Mouse (Mus musculus): ENCODE measurements around the gene Pdrg1.

Pdrg1 gene

DNA sequence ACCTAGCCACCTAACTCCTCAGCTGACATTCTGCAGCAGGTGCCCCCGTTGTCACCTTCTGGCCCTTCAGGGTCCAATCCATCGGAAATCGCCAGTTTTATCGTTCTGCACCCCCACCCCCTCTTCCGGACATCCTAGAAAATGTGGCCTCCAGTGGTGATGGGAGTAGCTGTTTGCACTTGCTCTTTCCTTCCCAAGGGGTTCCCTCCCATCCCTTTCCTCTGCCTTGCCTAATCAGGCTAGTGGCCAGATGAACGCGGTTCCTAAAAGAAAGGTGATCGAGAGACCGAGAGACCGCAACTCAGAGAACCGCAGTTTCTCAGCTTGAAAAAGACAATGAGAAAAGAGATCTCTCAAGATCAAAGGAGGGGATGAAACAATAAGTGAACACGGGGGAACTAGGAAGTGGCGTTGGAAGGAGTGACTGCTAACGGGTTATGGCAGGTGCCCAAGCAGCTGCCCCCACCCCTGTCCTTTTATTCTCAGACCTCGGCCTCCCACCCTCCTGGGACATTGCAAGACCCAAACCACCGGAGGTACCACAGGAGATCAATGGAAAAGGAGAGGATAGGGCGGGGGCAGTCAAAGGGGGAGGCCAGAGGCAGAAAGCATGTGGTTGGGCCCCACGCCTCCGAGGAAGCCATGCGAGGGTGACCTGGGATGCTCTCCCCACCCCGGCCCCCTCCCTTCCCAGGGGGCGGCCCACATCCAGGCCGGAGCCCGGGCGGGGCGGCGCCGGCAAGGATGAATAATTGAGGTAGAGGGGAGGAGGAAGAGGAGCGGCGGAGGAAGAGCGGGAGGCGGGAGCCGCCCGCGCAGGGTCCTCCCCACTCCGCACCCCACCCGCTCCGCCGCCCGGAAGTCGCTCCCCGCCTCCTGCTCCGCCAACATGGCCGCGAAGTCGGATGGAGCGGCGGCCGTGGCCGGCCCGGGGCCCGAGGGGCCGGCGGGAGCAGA lies 16.2 kb upstream of the Pdrg1 start, which contains the start of gene Xkr7:
Gene Xkr7 (plus strand): TSS at position 727 of the 957 bp plus-strand sequence.
- in situ Hi-C loops (cut with MboI, MseI), result no loop called here

DNA sequence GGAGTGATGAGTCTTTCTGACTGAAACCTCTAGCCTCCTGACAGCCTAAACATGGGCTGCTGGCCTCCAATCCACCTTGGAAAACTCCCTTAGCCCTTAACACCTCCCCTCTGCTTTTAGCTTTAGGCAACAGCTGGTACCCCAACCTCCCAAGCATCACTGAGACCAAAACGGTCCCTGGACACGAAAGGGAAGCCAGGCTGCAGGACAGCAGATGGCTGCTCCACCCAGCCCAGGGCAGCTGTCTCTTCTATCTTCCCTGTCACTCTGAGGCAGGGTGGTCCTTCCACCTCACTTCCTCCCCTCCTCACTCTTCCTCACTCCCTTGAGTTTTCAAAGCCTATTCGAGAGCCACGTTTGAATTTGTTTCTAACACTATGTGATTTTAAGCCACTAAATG lies 15.2 kb upstream of the Pdrg1 start:
- in situ Hi-C loops (cut with MboI, MseI), result no loop called here

DNA sequence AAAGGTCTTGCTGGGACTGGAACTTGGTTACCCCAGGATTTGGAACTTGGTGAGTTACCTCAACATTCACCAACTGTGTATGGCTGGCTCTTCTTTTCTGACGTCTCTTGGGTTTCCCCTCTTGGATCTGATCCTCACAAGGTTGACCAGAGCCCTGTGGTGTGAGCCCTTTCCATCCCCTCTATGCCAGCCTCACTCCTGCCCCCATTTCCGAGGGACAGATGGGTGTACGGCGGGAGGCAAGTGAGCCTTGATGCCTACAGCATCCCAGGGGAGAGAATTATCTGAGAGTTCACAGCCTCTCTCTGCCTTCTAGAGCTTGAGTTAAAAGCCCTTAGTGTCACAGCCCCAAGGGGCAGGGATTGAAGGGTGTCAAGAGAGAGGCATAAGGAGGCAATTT lies 12.3 kb upstream of the Pdrg1 start:
- in situ Hi-C loops (cut with MboI, MseI), result no loop called here

DNA sequence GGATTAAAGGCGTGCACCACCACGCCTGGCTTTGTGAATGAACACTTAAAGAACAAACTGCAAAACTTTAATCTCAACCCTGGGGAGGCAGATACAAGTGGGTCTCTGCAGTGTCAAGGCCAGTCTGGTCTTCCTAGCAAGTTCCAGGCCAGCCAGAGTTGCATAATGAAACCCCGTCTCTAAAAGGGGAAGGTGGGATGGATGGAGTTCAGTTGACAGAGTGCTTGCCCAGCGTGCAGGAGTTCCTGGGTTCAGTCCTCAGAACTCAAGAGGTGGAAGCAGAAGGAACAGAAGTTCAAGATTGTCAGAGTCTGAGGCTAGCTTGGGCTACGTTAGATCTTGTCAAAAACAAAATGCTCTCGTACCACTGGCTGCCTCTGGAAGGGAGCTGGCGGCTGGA lies 10.8 kb upstream of the Pdrg1 start:
- in situ Hi-C loops (cut with MboI, MseI), result no loop called here

DNA sequence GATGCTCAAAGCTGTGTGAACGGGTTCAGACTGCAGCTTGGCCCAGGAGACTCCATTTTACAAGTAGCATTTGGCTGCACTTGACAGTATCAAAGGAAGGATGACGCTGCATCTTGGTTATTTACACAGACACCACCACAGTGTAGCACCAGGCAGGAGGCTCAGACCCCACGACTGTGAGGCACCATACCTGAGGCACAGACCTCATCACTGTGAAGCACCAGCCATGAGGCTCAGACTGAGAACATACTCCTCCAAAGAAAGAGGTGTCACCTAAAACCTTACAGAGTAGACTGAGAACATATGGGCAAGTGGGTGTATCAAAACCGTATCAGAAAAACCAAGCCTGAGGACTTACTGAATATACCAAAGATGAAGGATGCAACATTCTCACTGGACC lies 7.6 kb upstream of the Pdrg1 start:
- in situ Hi-C loops (cut with MboI, MseI), result no loop called here

DNA sequence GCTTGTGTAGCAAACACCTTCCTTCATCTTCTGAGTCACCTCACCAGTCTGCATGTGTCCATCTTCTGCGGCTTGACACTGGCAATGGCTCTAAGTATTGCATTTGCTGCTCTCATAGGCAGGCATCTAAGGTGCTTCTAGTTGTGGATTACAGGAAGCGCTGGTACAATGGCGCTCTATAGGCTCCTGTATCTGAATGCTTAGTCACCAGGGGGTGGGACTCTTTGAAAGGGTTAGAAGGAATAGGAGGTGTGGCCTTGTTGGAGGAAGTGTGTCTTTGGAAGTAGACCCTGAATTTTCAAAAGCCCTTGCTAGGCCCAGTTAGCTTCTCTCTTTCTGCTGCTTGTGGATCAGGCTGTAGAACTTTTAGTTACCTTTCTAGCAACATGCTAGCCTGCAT lies 5.9 kb upstream of the Pdrg1 start:
- in situ Hi-C loops (cut with MboI, MseI), result no loop called here

DNA sequence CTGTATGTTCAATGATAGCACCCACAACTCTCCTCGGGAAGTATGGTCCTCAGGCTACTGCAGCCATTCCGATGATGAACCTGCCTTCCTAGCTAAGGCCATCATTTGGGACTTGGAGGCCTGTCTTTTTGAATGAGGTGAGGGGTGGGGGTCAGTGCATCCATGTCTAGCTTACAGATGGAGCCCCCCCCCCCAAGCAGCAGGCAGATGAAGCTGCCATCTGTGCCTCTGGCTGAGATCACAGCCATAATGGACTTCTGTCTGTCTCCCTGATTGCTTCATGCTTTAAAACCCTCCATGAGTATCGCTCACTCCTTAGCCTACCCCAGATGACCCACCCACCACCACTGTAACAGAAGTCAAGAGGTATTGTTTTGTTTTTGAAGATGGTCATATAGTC lies 4.1 kb upstream of the Pdrg1 start:
- in situ Hi-C loops (cut with MboI, MseI), result no loop called here

DNA sequence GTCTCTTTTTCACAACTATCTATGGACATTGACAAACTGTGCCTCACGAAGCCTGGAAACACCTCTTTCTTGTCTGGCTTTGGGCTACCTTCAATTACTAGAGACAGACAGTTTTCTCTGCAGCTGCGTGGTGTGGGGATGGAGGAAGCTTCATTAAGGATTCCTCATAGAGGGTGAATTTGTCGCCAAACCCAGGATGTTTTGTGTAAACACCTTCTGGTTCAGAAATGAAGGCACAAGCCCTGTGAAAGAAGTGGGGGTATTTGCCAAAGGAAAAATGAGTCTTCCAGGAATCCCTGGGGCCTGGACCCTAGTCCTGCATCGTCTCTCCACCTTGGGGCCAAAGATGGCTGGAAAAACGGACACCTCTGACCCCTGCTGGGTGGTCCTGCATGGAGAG lies 1.6 kb upstream of the Pdrg1 start:
- in situ Hi-C loops (cut with MboI, MseI), result no loop called here

DNA sequence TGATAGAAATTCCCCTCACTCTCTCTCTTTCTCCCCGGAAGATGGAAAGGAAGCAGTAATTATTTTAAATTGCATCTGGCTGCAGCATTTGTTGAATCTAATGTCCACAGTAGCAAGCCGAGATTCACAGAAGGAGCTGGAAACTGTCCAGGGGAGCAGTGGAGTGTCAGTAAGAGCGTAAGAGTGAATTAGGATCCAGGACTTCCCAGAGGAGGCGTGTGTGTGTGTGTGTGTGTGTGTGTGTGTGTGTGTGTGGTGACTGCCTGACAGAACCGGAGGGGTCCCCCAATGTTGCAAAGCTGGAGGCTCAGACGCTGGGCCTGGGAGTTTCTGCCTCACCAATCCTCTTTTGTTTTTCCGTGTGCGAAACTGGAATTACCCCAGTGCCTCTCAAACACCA lies 577 bp upstream of the Pdrg1 start:
- in situ Hi-C loops (cut with MboI, MseI), result no loop called here

DNA sequence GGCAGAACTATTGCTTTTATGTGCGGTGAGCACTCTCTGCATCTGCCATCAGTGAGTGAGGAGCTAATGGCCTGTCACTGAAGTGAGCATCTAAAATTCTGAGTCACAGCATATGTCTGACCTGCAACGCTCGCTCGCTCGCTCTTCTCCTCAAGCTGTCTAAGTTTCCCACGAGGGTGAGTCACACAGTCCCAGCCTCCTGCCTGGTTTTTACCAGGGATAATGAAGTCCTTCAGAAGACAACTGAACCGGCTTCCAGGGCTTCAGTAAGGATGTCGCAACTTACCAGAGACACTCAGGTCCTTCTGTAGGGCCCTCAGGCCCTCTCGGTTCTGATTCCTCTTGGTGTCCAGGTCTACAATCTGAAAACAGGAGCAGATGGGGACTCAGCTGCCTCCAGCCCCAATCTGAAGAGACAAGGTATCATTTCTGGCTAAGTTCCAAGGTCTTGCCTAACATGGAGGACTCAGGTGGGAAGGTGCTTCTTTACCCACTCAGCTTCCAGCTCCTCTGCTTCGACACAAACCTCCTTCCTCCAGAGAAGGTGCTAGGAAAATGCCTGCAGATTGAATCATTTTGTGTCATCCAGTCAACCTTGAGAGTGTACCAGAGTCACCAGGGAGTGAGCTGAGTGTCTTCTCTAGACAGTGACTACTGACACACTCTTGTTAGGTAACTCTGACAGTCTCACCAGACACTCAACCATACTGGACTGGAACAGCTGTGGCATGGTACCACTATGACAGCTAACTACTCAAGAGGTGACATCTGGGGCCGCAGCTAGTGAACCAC lies 1.3 kb downstream of the Pdrg1 start:
- in situ Hi-C loops (cut with MboI, MseI), result no loop called here

DNA sequence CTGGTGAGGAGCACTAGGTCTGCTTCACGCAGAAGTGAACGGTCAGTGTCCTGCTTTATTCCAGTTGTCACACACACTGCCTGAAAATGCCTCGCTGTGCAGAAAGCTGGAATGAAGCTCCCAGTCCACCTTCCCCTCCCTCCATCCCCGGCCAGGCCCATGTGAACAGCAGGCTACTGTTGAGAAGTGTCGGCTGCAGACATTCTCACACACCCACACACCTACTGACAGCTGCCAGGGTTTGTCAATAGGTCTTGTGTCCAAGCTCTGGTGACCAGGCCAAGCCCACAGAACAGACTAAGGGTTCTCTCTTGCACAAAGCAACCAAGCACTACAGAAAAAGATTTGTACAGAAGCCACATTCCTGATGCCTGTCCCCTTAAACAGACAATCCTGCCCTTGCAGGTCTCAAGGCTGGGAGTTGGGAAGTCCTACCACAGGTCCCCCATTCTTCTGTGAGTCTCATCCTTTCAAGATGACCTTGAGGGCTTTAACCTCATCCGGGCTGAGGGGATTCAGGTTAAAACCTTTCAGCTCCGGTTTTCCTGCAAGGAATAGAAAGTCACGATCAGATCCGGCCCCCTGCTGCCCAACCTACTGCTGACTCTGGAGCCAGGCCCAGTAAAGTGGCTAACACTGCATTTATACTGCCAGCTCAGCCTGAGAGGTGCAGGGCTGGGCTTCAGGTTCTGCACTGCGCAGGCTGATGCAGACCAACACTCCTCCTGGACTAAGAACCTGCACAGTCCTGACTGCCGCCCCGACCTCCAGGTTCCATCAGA lies 5.8 kb downstream of the Pdrg1 start:
- in situ Hi-C loops (cut with MboI, MseI), result no loop called here

DNA sequence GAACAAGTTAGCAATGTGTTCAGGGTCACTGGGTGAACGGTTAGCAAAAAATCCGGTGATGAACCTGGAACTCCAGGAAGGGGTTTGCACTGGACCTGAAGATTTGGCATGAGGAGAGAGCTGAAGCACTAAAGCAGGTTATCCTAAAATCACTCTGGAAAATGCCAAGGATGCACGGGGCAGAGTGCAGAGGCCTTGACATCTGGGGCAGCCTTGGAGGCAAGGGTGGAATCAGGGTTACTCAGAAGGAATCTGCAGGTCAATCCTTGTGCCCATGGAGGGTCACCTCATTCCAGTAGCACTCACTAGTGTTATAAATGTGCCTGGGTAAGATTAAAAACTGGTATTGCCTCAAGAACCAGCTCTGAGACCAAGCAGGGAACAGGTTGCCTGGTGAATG lies 9.2 kb downstream of the Pdrg1 start:
- in situ Hi-C loops (cut with MboI, MseI), result no loop called here

DNA sequence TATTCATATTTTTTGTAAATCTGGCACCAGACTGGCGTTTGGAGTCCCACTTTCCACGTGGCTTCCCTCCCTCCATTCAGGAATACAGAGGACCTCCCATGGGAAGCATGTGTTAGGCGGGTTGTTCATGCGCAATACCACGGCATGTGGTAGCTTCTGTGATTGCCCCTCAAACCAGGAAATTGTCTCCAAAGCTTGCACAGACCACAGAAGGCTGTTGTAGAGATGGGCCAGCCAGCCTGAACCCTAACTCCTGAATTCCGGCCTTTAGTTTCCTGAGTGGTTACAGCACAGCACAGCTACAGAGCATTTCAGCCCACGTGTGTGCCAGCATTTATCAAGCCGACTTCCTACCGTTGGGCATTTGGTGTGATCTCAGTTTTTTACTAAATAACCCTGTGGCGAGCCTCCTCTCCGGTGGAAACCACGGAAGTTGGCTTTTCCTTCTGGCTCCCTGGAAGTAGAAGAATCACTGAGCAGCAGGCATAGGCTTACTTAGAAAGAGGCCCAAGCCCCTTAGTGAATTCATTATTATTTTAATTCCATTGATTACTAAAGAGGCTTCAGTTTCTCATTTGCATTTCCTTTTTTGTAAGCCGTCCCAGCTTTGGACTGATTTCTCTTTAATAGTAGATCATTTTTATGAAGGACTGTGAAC lies 11.4 kb downstream of the Pdrg1 start:
- in situ Hi-C loops (cut with MboI, MseI), result loop anchor here (5.0 kb wide), 1 partner anchor 92 kb away; the partner anchor contains the start of gene Mylk2

DNA sequence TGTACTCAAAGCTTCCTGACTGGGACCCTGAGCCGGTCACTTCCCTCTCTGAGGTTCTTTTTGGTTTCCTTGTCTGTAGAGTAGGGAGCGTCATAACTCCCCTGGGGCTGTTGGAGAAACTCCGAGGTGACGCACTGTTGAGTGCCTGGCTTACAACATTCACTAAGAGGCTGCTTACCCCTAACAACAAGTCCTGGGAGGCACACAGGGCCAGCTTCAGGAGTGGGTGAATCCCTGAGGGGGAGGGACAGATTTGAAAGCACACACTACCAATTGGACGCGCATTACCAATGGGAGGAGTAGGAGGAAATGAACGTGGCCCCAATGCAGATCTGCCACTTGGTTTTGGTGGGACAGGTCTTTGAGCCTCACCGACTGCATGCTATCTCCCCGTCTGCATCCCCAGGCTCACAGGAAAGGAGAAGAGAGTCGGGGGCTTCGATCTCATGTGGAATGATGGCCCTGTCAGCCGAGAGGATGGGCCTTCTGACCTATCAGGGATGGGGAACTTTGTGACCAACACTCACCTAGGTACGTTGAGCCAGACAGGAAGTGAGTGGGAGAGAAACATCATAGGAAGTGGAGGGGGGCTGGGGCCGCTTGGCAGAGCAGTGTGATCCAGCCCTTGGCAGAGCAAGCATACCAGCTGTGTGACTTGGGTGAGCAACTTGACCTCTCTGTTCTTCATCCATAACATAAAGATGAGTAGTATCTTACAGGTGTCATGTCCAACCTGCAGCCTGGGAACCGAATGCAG lies 12.6 kb downstream of the Pdrg1 start:
- in situ Hi-C loops (cut with MboI, MseI), result loop anchor here (5.0 kb wide), 1 partner anchor 90 kb away; the partner anchor contains the start of gene Mylk2

DNA sequence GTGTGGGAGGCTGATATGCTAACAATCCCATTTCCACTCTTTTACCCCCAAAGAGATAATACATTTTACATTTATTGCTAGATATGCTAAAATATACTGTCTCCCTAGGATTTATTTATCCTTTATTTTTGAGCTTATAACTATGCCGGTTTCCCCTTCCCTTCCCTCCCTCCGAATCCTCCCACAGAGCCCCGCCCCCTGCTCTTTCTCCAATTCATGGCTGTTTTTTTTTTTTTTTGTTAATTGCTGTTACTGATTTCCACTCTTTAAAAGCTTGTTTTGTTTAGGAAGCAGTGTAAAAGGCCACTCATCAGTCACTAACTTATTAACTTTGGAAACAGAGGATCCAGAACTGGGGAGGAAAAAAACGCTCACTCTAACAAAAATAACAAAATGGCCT lies 18.2 kb downstream of the Pdrg1 start:
- in situ Hi-C loops (cut with MboI, MseI), result no loop called here

DNA sequence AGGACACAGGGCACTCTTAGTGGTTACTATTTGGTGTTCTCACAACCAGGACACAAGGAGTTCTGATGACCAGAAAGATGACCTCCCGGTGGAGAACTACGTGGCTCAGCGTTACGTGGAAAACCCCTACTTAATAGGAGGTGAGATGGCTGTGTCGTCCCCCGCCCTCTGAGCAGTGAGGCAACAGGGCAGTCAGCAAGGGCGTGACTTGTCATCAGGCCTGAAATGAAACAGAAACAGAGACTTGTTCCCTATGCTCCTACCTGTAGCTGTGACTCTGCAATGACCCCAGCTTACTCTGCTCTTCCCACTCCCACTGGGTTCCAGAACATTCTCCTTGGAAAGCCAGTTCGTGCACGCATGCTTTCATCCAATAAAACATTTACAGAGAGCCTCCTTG lies 23.7 kb downstream of the Pdrg1 start:
- in situ Hi-C loops (cut with MboI, MseI), result no loop called here

DNA sequence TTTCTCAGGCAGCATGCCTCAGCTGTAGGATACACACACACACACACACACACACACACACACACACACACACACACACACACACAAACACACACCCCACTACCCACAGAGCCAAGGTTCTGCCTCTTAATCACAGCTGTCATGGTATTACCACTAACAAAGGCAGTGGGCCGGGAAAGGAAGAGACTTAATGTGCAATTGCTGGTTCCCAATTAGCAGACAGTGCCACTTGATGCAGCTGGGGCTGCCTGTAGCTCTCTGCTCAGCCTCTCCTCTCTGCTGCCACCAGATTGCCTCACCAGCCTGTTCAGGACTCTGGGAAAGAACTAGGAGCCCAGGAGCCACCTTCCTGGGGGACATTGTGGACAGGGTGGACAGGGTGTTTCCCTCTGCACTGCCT lies 29.6 kb downstream of the Pdrg1 start:
- in situ Hi-C loops (cut with MboI, MseI), result no loop called here

DNA sequence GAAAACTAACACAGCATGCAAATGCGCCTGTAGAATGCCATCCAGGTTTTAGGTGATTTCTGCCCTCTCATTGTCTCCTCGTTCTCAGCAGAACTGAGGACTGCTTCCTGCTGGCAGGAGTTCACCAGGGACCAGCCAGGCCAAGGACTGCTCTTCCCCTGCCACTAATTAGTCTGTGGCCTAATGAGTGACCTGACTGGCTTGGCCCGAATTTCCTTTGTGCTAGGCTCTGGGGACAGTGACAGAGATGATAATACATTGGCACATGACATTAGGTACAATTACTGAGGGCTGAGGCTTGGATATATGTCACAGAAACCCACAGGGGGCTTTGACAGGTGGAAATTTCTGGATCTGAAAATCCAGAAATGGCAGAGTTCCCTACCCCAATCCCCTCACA lies 38.2 kb downstream of the Pdrg1 start:
- in situ Hi-C loops (cut with MboI, MseI), result no loop called here

DNA sequence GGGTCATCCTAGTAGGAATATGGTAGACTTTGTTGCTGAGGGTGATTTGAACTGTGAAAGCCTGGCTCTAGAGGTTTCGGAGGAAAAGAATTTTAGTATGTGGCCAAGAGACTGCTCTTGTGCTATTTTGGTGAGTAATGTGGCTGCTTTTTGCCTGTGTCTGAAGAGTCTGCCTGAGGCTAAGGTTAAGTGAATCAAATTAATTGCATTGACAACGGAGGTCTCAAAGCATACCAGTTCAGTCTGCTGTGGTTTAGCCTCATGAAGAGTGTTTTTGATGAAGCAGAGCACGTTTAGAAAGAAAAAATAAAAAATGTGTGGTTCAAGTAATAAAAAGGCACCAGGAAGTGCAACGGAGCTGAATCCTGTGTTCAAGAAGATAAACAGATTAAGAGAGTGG lies 49.7 kb downstream of the Pdrg1 start:
- in situ Hi-C loops (cut with MboI, MseI), result no loop called here

DNA sequence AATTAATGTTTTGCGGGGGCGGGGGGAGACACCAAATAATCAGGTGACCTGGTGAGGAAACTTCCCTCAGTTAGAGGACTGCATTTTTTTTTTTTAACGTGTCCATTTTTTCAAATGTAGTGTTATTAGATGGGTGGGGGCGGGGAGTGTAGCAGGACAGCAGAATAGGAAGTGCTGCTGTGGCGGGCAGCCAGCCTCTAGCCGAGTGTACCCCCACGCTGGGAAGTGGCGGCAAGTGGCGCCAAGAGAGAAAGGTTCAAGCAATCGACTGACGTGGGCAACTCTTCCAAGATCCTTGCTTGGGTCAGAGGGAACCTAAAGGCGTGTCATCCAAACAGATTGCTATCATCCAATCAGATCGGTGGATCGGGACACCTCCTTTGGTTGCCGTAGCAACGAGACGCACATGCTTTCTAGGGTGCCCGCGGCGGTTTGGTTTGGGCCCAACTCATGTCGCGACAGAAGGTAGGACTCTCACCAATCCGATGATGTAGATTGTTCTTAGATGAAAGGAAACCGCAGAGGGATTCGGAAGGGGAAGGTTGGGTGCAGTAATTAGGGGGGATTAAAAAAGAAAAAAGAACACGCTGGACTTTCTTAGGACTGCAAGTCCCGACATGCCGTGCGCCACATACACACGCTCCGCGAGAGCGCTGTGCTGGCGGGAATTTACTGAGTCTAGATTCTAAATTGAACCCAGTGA lies 53.0 kb downstream of the Pdrg1 start, which contains the start of gene Ttll9:
Gene Ttll9 (plus strand): TSS at position 395 of the 703 bp plus-strand sequence.
- in situ Hi-C loops (cut with MboI, MseI), result no loop called here

Data from T-helper 2 cell (primary cell).